Mouse (Mus musculus): ENCODE results near the gene Prkab1. TPM values are rescaled to one million over a fixed set of nuclear protein-coding genes. Genes with fewer than 3 reads are reported as not detected.

Gene Prkab1
- total RNA-seq, 2 experiments from 2014 or later, result 26.1 to 27.0 TPM

DNA sequence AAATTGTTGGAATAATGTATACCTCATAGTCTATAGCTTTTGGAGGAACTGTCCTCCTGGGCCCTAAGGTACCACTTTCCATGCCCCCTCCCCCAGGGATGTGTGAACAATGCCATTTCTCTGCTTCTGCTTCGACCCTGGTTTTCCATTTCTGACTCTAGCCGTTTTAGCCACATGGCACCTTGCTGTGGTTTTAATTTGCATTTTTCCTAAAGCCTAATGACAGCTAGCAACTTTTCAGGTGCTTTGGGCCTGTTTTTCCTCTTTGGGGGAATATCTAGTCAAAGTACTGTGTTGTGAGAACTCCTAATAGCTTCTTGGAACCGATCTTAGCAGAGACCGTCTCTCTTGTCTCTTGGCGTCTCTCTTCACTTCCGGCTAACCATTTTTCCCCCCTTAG, 39.9 kb downstream of the Prkab1 start:
- intact Hi-C loops (cut with DNase I), result no loop called here
- no peak for DNase-seq (ENCODE audit: low spot score in 2 of 2)

DNA sequence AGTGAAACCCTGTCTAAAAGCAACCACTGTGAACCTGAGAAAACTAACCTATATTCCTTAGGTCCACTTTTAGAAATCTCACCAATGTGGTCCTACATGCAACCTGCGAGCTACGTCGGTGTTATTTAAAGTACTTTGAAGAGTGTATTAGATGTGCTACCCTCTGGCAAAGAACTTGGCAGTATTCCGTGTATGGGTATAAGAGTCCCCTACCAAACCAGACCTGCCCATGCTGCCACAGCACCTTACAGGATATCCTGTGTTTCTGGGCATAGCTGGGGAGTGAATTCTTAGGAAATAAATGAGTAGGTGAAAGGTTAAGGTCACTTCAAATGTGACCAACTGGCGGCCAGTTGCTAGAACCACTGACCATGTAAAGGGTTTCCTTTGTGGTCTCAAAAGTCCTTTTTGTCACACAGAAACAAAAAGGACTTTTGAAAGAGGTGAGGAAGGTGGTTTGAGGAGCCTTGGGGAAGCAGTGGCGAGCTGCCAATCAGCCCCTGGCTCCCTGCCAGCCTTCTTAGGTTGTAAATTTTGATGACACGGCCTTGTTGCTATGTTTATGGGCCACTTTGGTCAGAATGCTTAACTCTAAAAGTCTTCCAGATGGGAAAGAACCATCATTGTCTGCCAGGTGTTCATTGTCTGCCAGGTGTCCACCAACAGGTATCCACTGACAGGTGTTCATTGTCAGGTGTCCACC, 41.5 kb downstream of the Prkab1 start:
- no peak for DNase-seq (ENCODE audit: low spot score in 2 of 2)
- intact Hi-C loops (cut with DNase I), result no loop called here

DNA sequence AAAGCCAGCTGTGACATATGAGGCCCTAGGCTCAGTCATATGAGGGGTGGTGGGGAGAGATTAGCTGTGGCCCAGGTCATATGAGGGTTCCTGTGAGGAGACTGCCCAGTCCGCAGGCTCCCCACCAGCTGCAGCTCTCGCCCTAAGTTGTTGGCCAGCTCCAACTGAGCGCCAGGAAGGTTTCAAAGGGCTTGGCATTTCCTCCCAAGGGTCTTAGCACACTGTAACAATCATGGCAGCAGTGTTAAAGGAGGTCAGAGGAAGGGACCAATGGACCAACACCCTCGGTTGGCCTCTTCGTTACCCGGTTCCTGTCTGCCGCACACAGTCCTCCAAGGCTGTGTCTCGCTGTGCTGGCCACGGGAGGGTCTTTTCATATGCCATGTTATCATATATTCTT, 43.8 kb downstream of the Prkab1 start:
- intact Hi-C loops (cut with DNase I), result no loop called here

DNA sequence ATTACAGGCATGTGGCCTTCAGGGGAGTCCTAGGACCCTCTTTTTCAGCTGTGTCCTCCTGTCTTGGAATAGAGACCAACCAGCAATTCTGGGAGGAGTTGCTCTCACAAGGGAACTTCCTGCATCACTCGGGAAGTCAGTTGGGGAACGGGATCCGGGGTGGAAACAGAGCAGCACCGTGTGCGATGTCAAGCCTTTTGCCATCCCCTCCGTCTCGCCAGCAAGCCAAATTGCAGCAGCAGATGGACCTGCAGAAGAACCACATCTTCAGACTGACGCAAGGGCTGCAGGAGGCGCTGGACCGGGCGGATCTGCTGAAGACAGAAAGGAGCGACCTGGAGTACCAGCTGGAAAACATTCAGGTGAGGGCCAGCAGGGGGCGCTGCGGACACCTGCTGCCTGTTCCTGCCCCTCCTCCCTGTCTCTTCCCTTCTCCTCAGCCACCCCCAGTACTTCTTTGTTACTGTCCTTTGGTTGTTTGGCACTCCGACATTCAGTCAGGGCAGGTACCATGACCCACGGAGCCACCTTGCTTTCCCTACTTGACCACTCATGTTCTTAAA, 45.1 kb downstream of the Prkab1 start:
- intact Hi-C loops (cut with DNase I), result no loop called here
- DNase-seq (ENCODE audit: low spot score in 2 of 2), result no peak

More for the DNA sequence above, 43.8 kb downstream of the Prkab1 start:
- DNase-seq (ENCODE audit: low spot score in 2 of 2), result no peak

DNA sequence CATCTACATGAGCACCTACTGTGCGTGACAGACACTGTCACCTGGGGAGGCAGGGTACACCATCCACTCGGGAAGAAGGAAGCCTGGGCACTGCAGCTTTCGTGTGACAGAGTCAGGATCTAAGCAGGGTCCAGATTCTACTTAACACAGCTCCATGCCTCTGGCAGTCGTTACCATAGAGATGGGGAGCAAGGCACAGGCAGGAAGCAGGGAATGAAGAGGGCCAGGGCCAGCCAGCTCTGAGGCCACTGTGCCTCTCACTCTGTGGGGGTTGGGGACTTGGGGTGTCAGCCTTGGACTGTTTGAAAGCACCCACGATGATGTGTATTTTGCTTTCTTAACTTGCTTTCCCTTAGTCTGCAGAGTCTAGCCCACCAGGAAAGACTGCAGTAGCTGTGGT, 46.1 kb downstream of the Prkab1 start:
- no peak for DNase-seq (ENCODE audit: low spot score in 2 of 2)
- intact Hi-C loops (cut with DNase I), result no loop called here

DNA sequence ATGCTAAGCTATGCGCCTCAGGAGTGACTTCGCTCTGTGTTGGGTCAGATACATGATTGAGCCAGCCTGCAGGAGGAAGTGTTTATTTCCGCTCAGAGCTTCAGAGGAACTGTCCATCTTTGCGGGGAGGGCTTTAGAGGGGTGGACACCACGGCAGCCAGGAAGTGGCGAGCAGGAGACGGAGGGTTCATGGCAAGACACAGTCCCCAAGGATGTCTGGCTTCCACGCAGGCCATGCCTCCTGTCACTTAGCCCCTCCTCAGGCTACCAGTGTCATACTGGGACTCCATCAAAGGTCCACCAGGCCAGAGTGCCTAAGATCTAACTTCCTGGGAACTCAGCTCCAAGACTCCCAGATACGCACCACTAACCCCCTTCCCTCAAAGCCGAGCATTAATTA, 46.6 kb downstream of the Prkab1 start:
- intact Hi-C loops (cut with DNase I), result no loop called here
- DNase-seq (ENCODE audit: low spot score in 2 of 2), result no peak

DNA sequence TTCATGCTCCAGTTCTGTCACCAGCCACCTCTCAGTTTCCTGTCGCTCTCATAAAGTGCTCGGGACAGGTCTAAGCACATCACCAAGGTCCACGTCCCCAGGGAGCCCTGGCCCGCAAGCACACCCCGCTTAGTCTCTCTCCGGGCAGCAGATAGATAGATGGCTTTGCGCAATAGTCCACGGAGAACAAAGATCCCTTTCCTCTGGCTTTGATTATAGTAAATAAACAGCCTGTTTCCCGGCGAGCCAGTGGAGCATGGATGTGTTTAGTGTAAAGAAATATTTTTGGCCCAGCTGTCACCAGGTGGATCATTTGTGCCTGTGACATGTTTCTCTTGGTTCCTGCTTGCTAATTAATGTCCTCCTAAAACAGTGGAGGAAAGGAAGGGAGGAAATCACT, 47.0 kb downstream of the Prkab1 start:
- intact Hi-C loops (cut with DNase I), result no loop called here
- DNase-seq (ENCODE audit: low spot score in 2 of 2), result no peak

DNA sequence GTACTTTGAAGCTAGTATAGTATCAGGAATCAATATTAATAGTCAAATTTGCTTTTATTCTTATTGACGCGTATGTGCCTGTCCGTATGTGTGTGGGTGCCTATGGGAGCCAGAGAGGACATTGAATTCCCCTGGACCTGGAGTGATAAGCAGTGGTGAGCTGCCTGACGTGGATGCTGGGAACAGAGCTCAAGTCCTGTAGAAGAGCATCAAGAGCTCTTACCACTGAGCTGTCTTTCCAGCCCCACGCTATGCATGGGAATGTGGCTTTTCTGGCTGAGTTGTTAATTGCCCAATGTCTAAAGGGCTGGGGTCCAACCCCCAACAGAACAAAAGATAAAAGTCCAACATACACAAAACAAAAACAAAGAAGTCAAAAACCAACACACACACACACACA, 47.9 kb downstream of the Prkab1 start:
- intact Hi-C loops (cut with DNase I), result no loop called here
- DNase-seq (ENCODE audit: low spot score in 2 of 2), result no peak

DNA sequence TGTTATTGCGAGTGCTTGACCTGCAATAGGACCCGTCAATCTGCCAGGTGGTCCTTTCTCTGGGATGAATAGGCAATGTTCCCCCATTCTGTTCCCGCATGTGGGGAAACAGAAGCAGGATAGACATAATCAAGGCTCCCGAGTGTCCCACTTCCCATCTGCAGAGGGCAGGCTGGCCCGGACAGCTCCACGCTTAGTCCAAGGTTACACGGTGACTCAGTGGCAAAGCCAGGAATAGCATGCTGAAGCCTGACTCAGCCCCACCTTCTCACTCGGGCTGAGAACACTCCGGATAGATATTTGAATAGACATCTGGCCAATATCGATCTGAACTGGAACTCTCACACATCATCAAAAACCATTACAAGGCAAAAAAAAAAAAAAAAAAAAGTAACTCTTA, 48.6 kb downstream of the Prkab1 start:
- DNase-seq (ENCODE audit: low spot score in 2 of 2), result no peak
- intact Hi-C loops (cut with DNase I), result no loop called here

DNA sequence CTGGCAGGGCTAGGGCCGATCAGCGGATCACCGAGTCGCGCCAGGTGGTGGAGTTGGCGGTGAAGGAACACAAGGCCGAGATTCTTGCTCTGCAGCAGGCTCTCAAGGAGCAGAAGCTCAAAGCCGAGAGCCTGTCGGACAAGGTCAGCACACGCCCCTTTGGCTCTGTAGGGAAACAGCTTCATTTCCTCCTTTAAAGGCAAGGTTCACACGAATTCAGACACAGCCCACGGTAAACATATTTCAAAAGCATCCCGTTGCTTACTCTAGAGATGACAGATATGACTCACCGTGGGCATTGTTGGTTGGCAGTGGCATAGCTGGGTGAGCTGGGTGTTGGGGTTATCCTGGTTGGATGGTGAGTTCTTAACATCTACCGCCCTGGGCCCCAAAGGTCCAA, 53.1 kb downstream of the Prkab1 start:
- intact Hi-C loops (cut with DNase I), result no loop called here

More for the DNA sequence above, 53.1 kb downstream of the Prkab1 start:
- no peak for DNase-seq (ENCODE audit: low spot score in 2 of 2)

Other genes starting within 250 kb of the Prkab1 start
- 100 to 1,000 TPM; 178 to 201 TPM for gene Cit, start 179.2 kb downstream of the Prkab1 start, total RNA-seq (2021)
- gene Tmem233, start 58.7 kb upstream of the Prkab1 start, total RNA-seq (2021), result not detected